Mouse (Mus musculus) kidney, adult 2 months (tissue): ENCODE data around the gene 9230112D13Rik.

Experiments used
- CTCF ChIP-seq: fragments of 200-500 bp; conservative IDR thresholded peaks from 2 replicates; pipeline ENCODE4 v1.5.1; 2011; ENCODE audit warnings: low read depth, mild to moderate bottlenecking, control low read depth, low read length, moderate library complexity, mixed read lengths; ENCODE audit not compliant: insufficient read depth, insufficient read length
- POLR2A ChIP-seq: fragments of 200-500 bp; IDR thresholded peaks from one replicate; pipeline ENCODE4 v1.6.1; 2011; ENCODE audit warnings: low read depth, low read length, control low read depth

DNA sequence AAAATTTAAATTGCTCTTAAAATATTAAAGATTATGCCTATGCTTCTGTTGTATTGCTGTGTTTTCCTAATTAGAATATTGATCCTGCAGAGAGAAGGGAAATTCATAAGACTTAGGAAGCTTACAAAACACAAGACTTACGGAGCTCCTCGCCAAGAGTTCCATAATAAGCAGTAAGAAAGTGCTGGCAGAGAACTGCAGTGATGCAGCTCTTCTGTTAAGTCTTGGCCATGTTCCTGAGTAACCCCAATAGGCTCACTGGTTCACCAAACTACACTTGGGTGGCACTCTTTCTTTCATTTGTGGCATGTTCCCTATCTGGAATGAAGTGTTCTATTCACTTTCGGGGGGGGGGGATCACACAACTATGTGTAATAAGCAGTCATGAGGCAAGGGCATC, 56.3 kb downstream of the 9230112D13Rik start:
- TF ChIP-seq POLR2A = no peak
- TF ChIP-seq CTCF = no peak
